Mouse (Mus musculus): ENCODE data around the gene Stx16. TPM values are rescaled to one million over a fixed set of nuclear protein-coding genes. Genes with fewer than 3 reads are reported as not detected.

The Stx16 gene
- polyA plus RNA-seq, 2 experiments, result 10.9 to 67.7 TPM

DNA sequence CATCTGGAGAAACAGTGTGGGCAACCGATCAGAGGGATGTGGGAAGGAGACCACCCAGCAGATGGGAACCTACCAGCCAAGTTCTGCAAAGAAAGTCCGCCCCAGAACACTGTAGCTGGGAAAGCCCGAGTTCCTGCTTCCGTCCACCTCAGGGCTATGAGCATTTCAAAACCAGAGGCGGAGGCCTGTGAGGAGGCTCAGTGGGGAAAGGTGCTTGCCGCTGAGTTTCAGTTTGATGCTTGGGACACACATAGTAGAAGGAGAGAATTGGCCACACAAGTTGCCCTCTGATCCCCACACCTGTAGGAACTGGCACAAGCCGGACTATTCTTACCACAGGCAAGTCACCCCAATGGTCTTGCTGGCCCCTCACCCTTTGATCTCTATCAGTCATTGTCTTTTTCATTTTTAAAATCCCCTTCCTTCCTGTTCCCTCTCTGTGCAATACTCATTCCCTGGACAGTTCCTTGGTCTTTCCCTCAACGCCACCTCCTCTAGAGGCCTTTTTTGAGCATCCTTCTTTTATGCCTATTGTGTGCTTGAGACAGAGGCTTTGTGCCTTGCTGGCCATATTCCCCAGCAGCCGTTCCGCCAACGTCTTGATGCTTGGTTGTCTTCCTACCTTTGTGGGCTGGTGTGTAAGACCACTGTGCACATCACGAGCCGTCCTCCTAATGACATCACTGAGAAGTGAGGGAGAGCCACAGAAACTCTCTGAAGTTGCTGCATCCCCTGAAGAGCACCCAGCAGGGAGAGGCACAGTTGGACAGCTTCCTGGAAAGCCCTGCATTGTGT lies 16.3 kb upstream of the Stx16 start:
- no peak overlapping the region for H3K4me2 ChIP-seq (replicated peaks; ENCODE audit: low read depth, low read length, severe bottlenecking)
- no peak overlapping the region for H3K27ac ChIP-seq (replicated peaks; ENCODE audit: low read depth, low read length)
- H3K36me3 ChIP-seq (ENCODE audit: control insufficient read depth, insufficient read depth, low read length), result no peaks in the 10 kb centered on the region
- H3K9ac ChIP-seq (ENCODE audit: low read depth, low read length, severe bottlenecking), result no peak overlapping the region
- 90% methylated on average over 13 of the region's 13 CpGs for WGBS
- H3K27me3 ChIP-seq (ENCODE audit: control insufficient read depth, insufficient read depth, low read length), result no peaks in the 10 kb centered on the region
- H3K4me1 ChIP-seq (ENCODE audit: control insufficient read depth, insufficient read depth, low read length), result peaks cover 35% of the 10 kb centered on the region
- H3K4me3 ChIP-seq (replicated peaks; ENCODE audit: low read length), result no peak overlapping the region
- TF ChIP-seq POLR2A (IDR thresholded peaks at IDR 0.05; ENCODE audit: borderline replicate concordance, extremely low read depth, insufficient read depth, insufficient read length), result no peak
- no peaks in the 10 kb centered on the region for H3K9me3 ChIP-seq (ENCODE audit: control insufficient read depth, low read length)
- ATAC-seq (ENCODE audit: low FRiP score, low read depth), result no peak
- DNase-seq (ENCODE audit: low spot score), result no peak

- H3K4me1 ChIP-seq (ENCODE audit: control insufficient read depth, insufficient read depth, low read length), result peaks cover 35% of the 10 kb centered on the region
Measured at GRCm38 (mm10) chr2:174061219-174061618, 14.9 kb upstream of the Stx16 start.

GRCm38 (mm10) chr2:174063074-174063473 lies 13.0 kb upstream of the Stx16 start:
- Histone ChIP-seq H3K27me3 (ENCODE audit: control insufficient read depth, insufficient read depth, low read length) (no peaks in the 10 kb centered on the region), H3K9ac (ENCODE audit: low read depth, low read length, severe bottlenecking) (no peak overlapping the region), H3K9me3 (ENCODE audit: control insufficient read depth, low read length) (no peaks in the 10 kb centered on the region), H3K27ac (replicated peaks; ENCODE audit: low read depth, low read length) (peak overlapping the region; percentile 85), H3K4me1 (ENCODE audit: control insufficient read depth, insufficient read depth, low read length) (peaks cover 29% of the 10 kb centered on the region), H3K4me3 (replicated peaks; ENCODE audit: low read length) (no peak overlapping the region), H3K4me2 (replicated peaks; ENCODE audit: low read depth, low read length, severe bottlenecking) (no peak overlapping the region), H3K36me3 (ENCODE audit: control insufficient read depth, insufficient read depth, low read length) (no peaks in the 10 kb centered on the region)
- DNase-seq (ENCODE audit: low spot score) (no peak), ATAC-seq (ENCODE audit: low FRiP score, low read depth) (peak; percentile 53)
- WGBS, result 51% methylated on average over 6 of the region's 6 CpGs
- TF ChIP-seq POLR2A (IDR thresholded peaks at IDR 0.05; ENCODE audit: borderline replicate concordance, extremely low read depth, insufficient read depth, insufficient read length), result no peak

More at GRCm38 (mm10) chr2:174061219-174061618, 14.9 kb upstream of the Stx16 start:
- Histone ChIP-seq H3K4me3 (replicated peaks; ENCODE audit: low read length) (no peak overlapping the region), H3K27ac (replicated peaks; ENCODE audit: low read depth, low read length) (no peak overlapping the region), H3K36me3 (ENCODE audit: control insufficient read depth, insufficient read depth, low read length) (no peaks in the 10 kb centered on the region), H3K27me3 (ENCODE audit: control insufficient read depth, insufficient read depth, low read length) (no peaks in the 10 kb centered on the region), H3K4me2 (replicated peaks; ENCODE audit: low read depth, low read length, severe bottlenecking) (no peak overlapping the region), H3K9me3 (ENCODE audit: control insufficient read depth, low read length) (no peaks in the 10 kb centered on the region), H3K9ac (ENCODE audit: low read depth, low read length, severe bottlenecking) (no peak overlapping the region)
- no peak for DNase-seq (ENCODE audit: low spot score)
- 51% methylated on average over 2 of the region's 2 CpGs for whole genome bisulfite sequencing
- ATAC-seq (ENCODE audit: low FRiP score, low read depth), result no peak
- TF ChIP-seq POLR2A (IDR thresholded peaks at IDR 0.05; ENCODE audit: borderline replicate concordance, extremely low read depth, insufficient read depth, insufficient read length), result no peak

- no peaks in the 10 kb centered on the region for H3K27me3 ChIP-seq (ENCODE audit: control insufficient read depth, insufficient read depth, low read length)
- no peak overlapping the region for H3K4me3 ChIP-seq (replicated peaks; ENCODE audit: low read length)
- H3K27ac ChIP-seq (replicated peaks; ENCODE audit: low read depth, low read length), result peak overlapping the region; percentile 85
- H3K4me1 ChIP-seq (ENCODE audit: control insufficient read depth, insufficient read depth, low read length), result peaks cover 24% of the 10 kb centered on the region
- WGBS, result 38% methylated on average over 9 of the region's 9 CpGs
- peak; percentile 82 for DNase-seq (ENCODE audit: low spot score)
- no peak overlapping the region for H3K9ac ChIP-seq (ENCODE audit: low read depth, low read length, severe bottlenecking)
- TF ChIP-seq POLR2A (IDR thresholded peaks at IDR 0.05; ENCODE audit: borderline replicate concordance, extremely low read depth, insufficient read depth, insufficient read length), result no peak
- no peaks in the 10 kb centered on the region for H3K9me3 ChIP-seq (ENCODE audit: control insufficient read depth, low read length)
- peak; percentile 82 for ATAC-seq (ENCODE audit: low FRiP score, low read depth)
- no peak overlapping the region for H3K4me2 ChIP-seq (replicated peaks; ENCODE audit: low read depth, low read length, severe bottlenecking)
- no peaks in the 10 kb centered on the region for H3K36me3 ChIP-seq (ENCODE audit: control insufficient read depth, insufficient read depth, low read length)
Measured at GRCm38 (mm10) chr2:174063527-174064211, 12.4 kb upstream of the Stx16 start.

DNA sequence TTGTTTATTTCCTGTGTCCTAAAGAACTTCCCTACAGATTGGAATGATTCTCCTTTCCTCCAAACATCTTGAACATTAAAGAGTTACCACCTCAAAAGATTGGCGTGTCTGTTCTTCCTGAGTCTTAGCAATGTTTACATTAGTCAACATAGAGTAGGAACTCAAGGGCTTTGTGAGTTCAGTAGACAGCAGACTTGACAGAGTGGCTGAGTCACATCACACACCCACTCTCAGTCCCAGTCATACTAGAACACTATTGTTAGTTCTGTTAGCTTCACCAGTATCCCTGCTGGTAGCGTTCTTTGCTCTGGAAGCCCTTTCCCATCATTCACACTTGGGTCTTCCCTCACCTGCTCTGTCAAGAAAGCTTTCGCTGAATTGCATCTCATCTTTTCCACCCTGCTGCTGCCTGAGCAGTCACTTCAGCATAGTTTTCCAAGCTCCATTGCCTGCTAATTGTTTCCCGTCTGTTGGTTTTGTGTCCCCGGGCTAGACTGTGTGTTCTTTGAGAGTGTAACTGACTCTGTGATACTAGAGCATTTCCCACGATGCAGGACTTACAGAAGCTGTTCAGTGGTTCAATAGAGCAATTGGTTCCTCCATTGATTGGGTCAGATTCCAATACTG lies 8.2 kb upstream of the Stx16 start:
- ATAC-seq (ENCODE audit: low FRiP score, low read depth), result no peak
- Histone ChIP-seq H3K9me3 (ENCODE audit: control insufficient read depth, low read length) (no peaks in the 10 kb centered on the region), H3K36me3 (ENCODE audit: control insufficient read depth, insufficient read depth, low read length) (no peaks in the 10 kb centered on the region), H3K27me3 (ENCODE audit: control insufficient read depth, insufficient read depth, low read length) (no peaks in the 10 kb centered on the region), H3K4me2 (replicated peaks; ENCODE audit: low read depth, low read length, severe bottlenecking) (no peak overlapping the region), H3K4me3 (replicated peaks; ENCODE audit: low read length) (no peak overlapping the region), H3K9ac (ENCODE audit: low read depth, low read length, severe bottlenecking) (no peak overlapping the region), H3K4me1 (ENCODE audit: control insufficient read depth, insufficient read depth, low read length) (peaks cover 19% of the 10 kb centered on the region), H3K27ac (replicated peaks; ENCODE audit: low read depth, low read length) (no peak overlapping the region)
- 87% methylated on average over 6 of the region's 6 CpGs for WGBS
- no peak for DNase-seq (ENCODE audit: low spot score)
- TF ChIP-seq POLR2A (IDR thresholded peaks at IDR 0.05; ENCODE audit: borderline replicate concordance, extremely low read depth, insufficient read depth, insufficient read length), result no peak
